Mouse (Mus musculus): ENCODE results near the gene Zfp595. TPM values are rescaled to one million over a fixed set of nuclear protein-coding genes. Genes with fewer than 3 reads are reported as not detected.

Zfp595 gene
- 2.2 and 2.3 TPM in 2 replicates for polyA plus RNA-seq (2012; rRNA removed)

DNA sequence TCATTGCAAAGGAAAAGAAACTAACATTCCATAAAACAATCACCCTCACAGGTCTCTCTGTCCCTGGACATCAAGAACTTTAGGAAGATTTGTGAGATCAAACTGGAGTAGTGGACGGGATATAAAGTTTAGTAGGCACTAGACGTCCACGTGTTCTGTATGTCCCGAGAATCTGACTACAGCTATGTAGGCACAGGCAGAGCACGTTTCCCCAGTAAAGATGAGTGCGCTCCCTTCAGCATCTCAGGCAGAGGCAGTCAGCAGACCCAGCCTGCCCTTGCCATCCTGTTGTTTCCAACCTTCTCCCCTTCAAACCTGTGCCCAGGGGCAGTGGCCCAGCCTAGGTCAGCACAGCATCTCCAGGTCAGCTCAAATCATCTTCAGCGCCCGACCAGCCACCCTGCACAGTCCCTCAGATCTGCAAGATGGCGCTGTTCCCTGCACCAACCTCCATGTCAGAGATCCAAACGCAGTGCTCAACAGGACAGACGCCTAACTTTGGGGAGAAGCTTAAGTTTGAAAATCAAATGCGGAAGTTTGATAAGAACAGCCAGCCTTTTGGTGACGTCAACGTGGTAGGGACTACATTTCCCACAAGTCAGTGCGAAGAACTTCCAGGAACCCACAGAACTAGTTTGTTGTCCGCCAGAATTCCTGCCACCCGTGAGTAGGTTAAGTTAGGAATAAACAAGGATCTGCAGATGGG is at the start of gene Zfp595:
Gene Zfp595, minus strand, starts transcription at position 552 of the 706 bp plus-strand sequence.

DNA sequence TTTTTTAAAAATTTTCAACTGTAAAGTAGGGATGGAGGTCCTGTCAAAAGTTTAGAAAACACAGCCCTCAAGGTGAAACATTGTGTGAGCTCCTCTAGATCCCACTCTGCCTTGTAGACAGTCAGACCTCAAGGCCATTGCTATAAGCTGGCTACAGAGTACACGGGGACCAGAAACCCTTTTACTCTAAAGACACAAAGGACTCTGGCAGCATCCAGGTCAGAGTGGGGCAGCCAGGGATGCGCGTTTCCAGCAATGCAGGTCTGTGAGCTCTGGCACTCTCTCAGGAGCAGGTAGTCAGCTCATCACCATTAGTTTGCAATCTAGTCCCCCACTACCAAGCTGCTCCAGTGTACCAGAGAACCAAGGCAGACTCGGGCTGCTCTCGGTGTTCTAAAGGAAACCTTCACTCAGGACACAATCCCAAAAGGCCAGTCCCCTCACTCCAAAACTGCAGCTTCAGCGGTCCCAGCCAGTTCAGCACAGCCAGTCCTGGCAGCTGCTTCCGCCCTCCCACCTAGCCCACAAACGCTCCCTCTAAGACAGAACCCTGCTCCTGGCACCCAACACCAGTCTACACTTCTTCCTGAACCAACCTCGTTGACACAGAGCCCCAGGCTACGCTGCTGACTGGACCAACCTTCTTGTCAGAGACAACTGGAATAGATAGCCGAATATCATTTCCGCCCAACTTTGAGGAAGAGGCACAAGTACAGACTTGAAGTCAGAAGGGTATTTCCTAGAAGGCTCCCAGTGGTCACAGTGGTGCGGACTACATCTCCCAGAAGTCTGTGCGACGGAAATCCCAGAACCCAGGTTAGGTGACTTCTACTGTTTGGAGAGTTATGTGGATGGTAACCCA is 42.9 kb upstream of the Zfp595 start, which contains the start of the genes Gm28041 and Zfp456:
Gene Gm28041, minus strand, starts transcription at position 684 of the 862 bp plus-strand sequence.
Gene Zfp456, minus strand, starts transcription at position 761 of the 862 bp plus-strand sequence.

DNA sequence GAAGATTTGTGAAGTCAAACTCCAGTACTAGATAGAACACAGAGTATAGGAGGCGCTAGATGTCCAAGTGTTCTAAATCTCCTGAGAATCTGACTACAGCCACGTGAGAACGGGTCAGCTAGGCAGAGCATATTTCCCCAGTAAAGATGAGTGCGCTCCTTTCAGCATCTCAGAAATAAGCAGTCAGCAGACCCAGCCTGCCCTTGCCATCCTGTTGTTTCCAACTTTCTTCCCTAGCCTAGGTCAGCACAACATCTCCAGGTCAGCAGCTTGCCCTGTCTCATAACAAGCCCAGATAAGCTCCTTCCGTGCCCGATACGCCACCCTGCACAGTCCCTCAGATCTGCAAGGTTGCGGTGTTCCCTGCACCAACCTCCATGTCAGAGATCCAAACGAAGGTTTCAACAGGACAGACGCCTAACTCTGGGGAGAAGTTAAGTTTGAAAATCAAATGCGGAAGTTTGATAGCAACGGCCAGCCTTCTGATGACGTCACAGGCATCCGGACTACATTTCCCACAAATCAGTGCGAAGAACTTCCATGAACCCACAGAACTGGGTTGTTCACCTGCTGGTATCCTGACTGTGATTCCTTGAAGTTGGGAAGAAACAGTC is 27.9 kb upstream of the Zfp595 start, which contains the start of the genes Gm28044 and Zfp953:
Gene Gm28044, minus strand, starts transcription at position 406 of the 614 bp plus-strand sequence.
Gene Zfp953, minus strand, starts transcription at position 475 of the 614 bp plus-strand sequence.

DNA sequence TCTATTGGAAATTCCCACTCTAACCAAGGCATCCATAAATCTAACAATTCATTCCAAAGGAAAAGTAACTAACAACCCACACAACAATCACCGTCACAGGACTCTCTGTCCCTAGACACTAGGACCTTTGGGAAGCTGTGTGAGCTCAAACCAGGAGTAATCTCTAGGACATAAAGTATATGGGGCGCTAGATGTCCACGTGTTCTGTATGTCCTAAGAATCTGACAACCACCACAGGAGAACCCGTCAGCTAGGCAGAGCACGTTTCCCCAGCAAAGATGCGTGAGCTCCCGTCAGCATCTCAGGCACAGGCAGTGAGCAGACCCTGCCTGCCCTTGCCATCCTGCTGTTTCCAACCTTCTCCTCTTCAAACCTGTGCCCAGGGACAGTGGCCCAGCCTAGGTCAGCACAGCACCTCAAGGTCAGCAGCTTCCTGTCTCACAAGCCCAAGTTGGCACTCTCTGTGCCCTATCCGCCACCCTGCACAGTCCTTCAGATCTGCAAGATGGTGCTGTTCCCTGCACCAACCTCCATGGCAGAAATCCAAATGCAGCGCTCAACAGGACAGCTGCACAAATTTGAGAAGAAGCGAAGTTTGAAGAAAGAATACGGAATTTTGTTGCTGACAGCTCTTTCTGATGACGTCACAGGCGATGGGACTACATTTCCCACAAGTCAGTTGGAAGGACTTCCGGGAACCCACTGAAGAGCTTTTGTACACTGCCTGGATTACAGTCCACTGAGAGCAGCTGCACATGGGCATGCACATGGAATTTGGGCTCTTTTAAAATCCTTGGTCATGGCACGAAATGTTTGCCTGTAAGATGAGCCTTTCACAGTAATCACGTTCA is 26.3 kb downstream of the Zfp595 start, which contains the start of gene Zfp457:
Gene Zfp457, minus strand, starts transcription at position 664 of the 851 bp plus-strand sequence.

DNA sequence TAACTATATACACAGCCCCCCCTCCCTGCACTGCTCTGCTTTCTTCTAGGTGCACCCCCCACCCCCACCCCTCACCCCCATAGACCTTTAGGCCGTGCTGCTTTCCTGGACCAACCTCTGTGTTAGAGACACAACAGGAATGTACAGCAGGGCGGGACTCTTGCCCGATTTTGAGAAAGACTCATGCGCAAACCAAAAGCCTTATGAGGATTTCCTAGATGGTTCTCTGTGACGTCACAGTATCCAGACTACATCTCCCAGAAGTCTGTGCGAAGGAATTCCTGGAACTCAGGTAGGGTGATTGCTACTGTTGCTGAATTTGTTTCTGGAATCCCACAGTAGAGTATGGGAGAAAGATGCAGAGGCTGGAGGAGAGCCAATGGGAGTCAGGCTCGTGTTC is 54.1 kb downstream of the Zfp595 start, which contains the start of gene Zfp458:
Gene Zfp458, minus strand, starts transcription at position 153 of the 400 bp plus-strand sequence.

Other genes starting within 250 kb of the Zfp595 start
- 6.9 and 7.1 TPM in 2 replicates for gene Zfp708, start 234.6 kb downstream of the Zfp595 start, polyA plus RNA-seq (2012; rRNA removed)
- 1.4 and 1.7 TPM in 2 replicates for gene Gm28557, start 224.0 kb downstream of the Zfp595 start, polyA plus RNA-seq (2012; rRNA removed)
- gene Rslcan18, start 216.3 kb downstream of the Zfp595 start, polyA plus RNA-seq (2012; rRNA removed), result 0.04 and 0.11 TPM in 2 replicates
- 3.8 and 4.1 TPM in 2 replicates for gene Zfp759, start 210.9 kb downstream of the Zfp595 start, polyA plus RNA-seq (2012; rRNA removed)
- 4.7 and 5.2 TPM in 2 replicates for gene Rsl1, start 159.4 kb downstream of the Zfp595 start, polyA plus RNA-seq (2012; rRNA removed)
- gene Zfp455, start 138.1 kb downstream of the Zfp595 start, polyA plus RNA-seq (2012; rRNA removed), result 2.0 TPM in 2 replicates
- gene Zfp458, start 54.1 kb downstream of the Zfp595 start, polyA plus RNA-seq (2012; rRNA removed), result 3.8 and 4.3 TPM in 2 replicates
- gene Zfp457, start 26.1 kb downstream of the Zfp595 start, polyA plus RNA-seq (2012; rRNA removed), result 1.9 and 2.0 TPM in 2 replicates
- not detected in 2 replicates for gene Gm28044, start 28.0 kb upstream of the Zfp595 start, polyA plus RNA-seq (2012; rRNA removed)
- 0.51 and 0.56 TPM in 2 replicates for gene Zfp953, start 28.0 kb upstream of the Zfp595 start, polyA plus RNA-seq (2012; rRNA removed)
- 0.11 TPM in 1 of 2 replicates, not detected in the other for gene Gm28041, start 43.2 kb upstream of the Zfp595 start, polyA plus RNA-seq (2012; rRNA removed)
- 0.36 and 0.48 TPM in 2 replicates for gene Zfp456, start 43.2 kb upstream of the Zfp595 start, polyA plus RNA-seq (2012; rRNA removed)
- 4.5 and 4.6 TPM in 2 replicates for gene Zfp429, start 67.2 kb upstream of the Zfp595 start, polyA plus RNA-seq (2012; rRNA removed)
- gene Zfp459, start 88.8 kb upstream of the Zfp595 start, polyA plus RNA-seq (2012; rRNA removed), result 1.7 and 2.2 TPM in 2 replicates
- 4.6 and 5.2 TPM in 2 replicates for gene Zfp874a, start 119.1 kb upstream of the Zfp595 start, polyA plus RNA-seq (2012; rRNA removed)
- 5.9 and 6.4 TPM in 2 replicates for gene Zfp874b, start 151.7 kb upstream of the Zfp595 start, polyA plus RNA-seq (2012; rRNA removed)
- gene Zfp58, start 168.0 kb upstream of the Zfp595 start, polyA plus RNA-seq (2012; rRNA removed), result 4.6 and 5.1 TPM in 2 replicates
- gene Gm26965, start 193.6 kb upstream of the Zfp595 start, polyA plus RNA-seq (2012; rRNA removed), result 0.16 TPM in 1 of 2 replicates, not detected in the other
- gene Zfp87, start 193.6 kb upstream of the Zfp595 start, polyA plus RNA-seq (2012; rRNA removed), result 23.2 and 26.7 TPM in 2 replicates
- gene Zfp748, start 221.3 kb upstream of the Zfp595 start, polyA plus RNA-seq (2012; rRNA removed), result 8.2 and 8.6 TPM in 2 replicates